Mouse (Mus musculus) lung, embryonic 16.5 days (tissue): ENCODE results near the gene Degs1. TPM values are rescaled to one million over a fixed set of nuclear protein-coding genes. Genes with fewer than 3 reads are reported as not detected.

Experiments
- polyA plus RNA-seq: library from polyadenylated mRNA; unstranded; fragments of >200 nt; fragmentation: Nextera tagmentation; extraction: Ambion mirVana; gene quantifications from 2 replicates; pipeline ENCODE4 v1.2.1, GENCODE M21; 2015

Degs1 gene
- polyA plus RNA-seq, 1 experiment from 2014 or later = 137 TPM

Other genes with a start within 250 kb of the Degs1 start
- gene Srp9, start 158.1 kb downstream of the Degs1 start, polyA plus RNA-seq = 133 and 141 TPM in 2 replicates
- not detected in 2 replicates for gene Vmn1r1, start 118.3 kb downstream of the Degs1 start, polyA plus RNA-seq
- gene Fbxo28, start 58.8 kb upstream of the Degs1 start, polyA plus RNA-seq = 19.9 and 21.7 TPM in 2 replicates
- 22.4 and 23.4 TPM in 2 replicates for gene Trp53bp2, start 126.4 kb upstream of the Degs1 start, polyA plus RNA-seq
- gene Capn2, start 234.8 kb upstream of the Degs1 start, polyA plus RNA-seq = 127 and 136 TPM in 2 replicates